Mouse (Mus musculus) neural tube, embryonic 15.5 days (tissue): ENCODE results near the gene Fanca. TPM values are rescaled to one million over a fixed set of nuclear protein-coding genes. Genes with fewer than 3 reads are reported as not detected.

Source experiments
- ATAC-seq: fragments of 200-750 bp; cut with Nextera tagmentation; 2 replicates; pipeline ENCODE4 v1.8.0; 2017; ENCODE audit warnings: mild to moderate bottlenecking, moderate TSS enrichment, moderate library complexity; ENCODE audit not compliant: low FRiP score
- H3K27ac ChIP-seq: fragments of 300-500 bp; sonication (generic); replicated peaks from 2 replicates; pipeline ENCODE4 v1.5.1; 2015; ENCODE audit warnings: mild to moderate bottlenecking, inconsistent platforms
- H3K27me3 ChIP-seq: fragments of 300-500 bp; sonication (generic); replicated peaks from 2 replicates; pipeline ENCODE4 v1.6.1; 2015; ENCODE audit warnings: inconsistent platforms
- H3K36me3 ChIP-seq: fragments of 300-500 bp; sonication (generic); 2 replicates; pipeline ENCODE4 v1.6.1; 2015; ENCODE audit warnings: inconsistent platforms
- H3K4me1 ChIP-seq: fragments of 300-500 bp; sonication (generic); 2 replicates; pipeline ENCODE4 v1.6.1; 2015; ENCODE audit warnings: inconsistent platforms
- H3K4me2 ChIP-seq: fragments of 300-500 bp; sonication (generic); 2 replicates; pipeline ENCODE4 v1.6.1; 2015; ENCODE audit warnings: inconsistent platforms, mild to moderate bottlenecking, moderate library complexity
- H3K4me3 ChIP-seq: fragments of 300-500 bp; sonication (generic); replicated peaks from 2 replicates; pipeline ENCODE4 v1.5.1; 2015; ENCODE audit warnings: mild to moderate bottlenecking, inconsistent platforms
- H3K9ac ChIP-seq: fragments of 300-500 bp; sonication (generic); replicated peaks from 2 replicates; pipeline ENCODE4 v1.6.1; 2015; ENCODE audit warnings: mild to moderate bottlenecking, inconsistent platforms
- H3K9me3 ChIP-seq: fragments of 300-500 bp; sonication (generic); replicated peaks from 2 replicates; pipeline ENCODE4 v1.6.1; 2016; ENCODE audit warnings: inconsistent platforms
- WGBS: fragments of 180-500 bp; shearing (Covaris S2); methylation state at CpG from one replicate; pipeline ENCODE4 v1.1.7; 2015; ENCODE audit warnings: mixed read lengths; 5-methylcytosine and 5-hydroxymethylcytosine counted together
- polyA plus RNA-seq: library from polyadenylated mRNA; unstranded; fragments of >200 nt; fragmentation: Nextera tagmentation; extraction: Ambion mirVana; gene quantifications from 2 replicates; pipeline ENCODE4 v1.2.1, GENCODE M21; 2015

The Fanca gene
- 6.1 and 9.8 TPM in 2 replicates for polyA plus RNA-seq

GRCm38 (mm10) chr8:123318467-123318911, at the start of gene Fanca:
Gene Fanca (minus strand): TSS chr8:123318576.
- H3K27me3 ChIP-seq, result no peaks in the 10 kb centered on the region
- ATAC-seq, result peak; percentile 99
- H3K27ac ChIP-seq, result 0 out of 2 replicates have a peak within 1 kb of the TSS, but pooled peaks have one; percentile 23
- WGBS, result 0% methylated on average over 24 of the region's 24 CpGs
- H3K4me3 ChIP-seq, result peak within 1 kb of the TSS; percentile 57
- peaks cover 16% of the 10 kb centered on the region for H3K4me1 ChIP-seq
- no peaks in the 10 kb centered on the region for H3K9me3 ChIP-seq
- H3K9ac ChIP-seq, result peak within 1 kb of the TSS; percentile 54
- peak within 1 kb of the TSS; percentile 98 for H3K4me2 ChIP-seq
- H3K36me3 ChIP-seq, result no peaks in the 10 kb centered on the region

GRCm38 (mm10) chr8:123361082-123361739, 42.8 kb upstream of the Fanca start:
- H3K27me3 ChIP-seq, result no peaks in the 10 kb centered on the region
- no peak overlapping the region for H3K4me2 ChIP-seq
- H3K27ac ChIP-seq, result peak overlapping the region; percentile 37; the same call in 1 of the 2 replicates
- H3K4me1 ChIP-seq, result no peaks in the 10 kb centered on the region
- 58% methylated on average over 12 of the region's 12 CpGs for WGBS
- H3K4me3 ChIP-seq, result no peak overlapping the region
- ATAC-seq, result 0 out of 2 replicates have a peak, but pooled peaks have one; percentile 45
- no peaks in the 10 kb centered on the region for H3K9me3 ChIP-seq
- H3K36me3 ChIP-seq, result peaks cover 73% of the 10 kb centered on the region
- H3K9ac ChIP-seq, result no peak overlapping the region

GRCm38 (mm10) chr8:123353216-123353615, 34.8 kb upstream of the Fanca start:
- no peak overlapping the region for H3K4me3 ChIP-seq
- no peak for ATAC-seq
- H3K27me3 ChIP-seq, result no peaks in the 10 kb centered on the region
- H3K4me2 ChIP-seq, result no peak overlapping the region
- H3K4me1 ChIP-seq, result peaks cover 6% of the 10 kb centered on the region; the same call in 1 of the 2 replicates
- no peaks in the 10 kb centered on the region for H3K9me3 ChIP-seq
- H3K36me3 ChIP-seq, result peaks cover 38% of the 10 kb centered on the region
- 41% methylated on average over 11 of the region's 11 CpGs for WGBS
- H3K9ac ChIP-seq, result no peak overlapping the region
- no peak overlapping the region for H3K27ac ChIP-seq

GRCm38 (mm10) chr8:123352786-123353185, 34.4 kb upstream of the Fanca start:
- H3K27me3 ChIP-seq, result no peaks in the 10 kb centered on the region
- H3K36me3 ChIP-seq, result peaks cover 37% of the 10 kb centered on the region
- H3K27ac ChIP-seq, result no peak overlapping the region
- no peak overlapping the region for H3K9ac ChIP-seq
- H3K4me1 ChIP-seq, result peaks cover 6% of the 10 kb centered on the region; the same call in 1 of the 2 replicates
- no peak overlapping the region for H3K4me3 ChIP-seq
- no peaks in the 10 kb centered on the region for H3K9me3 ChIP-seq
- ATAC-seq, result no peak
- 55% methylated on average over 13 of the region's 13 CpGs for WGBS
- no peak overlapping the region for H3K4me2 ChIP-seq

- no peak overlapping the region for H3K27ac ChIP-seq
- no peaks in the 10 kb centered on the region for H3K27me3 ChIP-seq
- no peaks in the 10 kb centered on the region for H3K9me3 ChIP-seq
- peaks cover 6% of the 10 kb centered on the region; the same call in 1 of the 2 replicates for H3K4me1 ChIP-seq
- peaks cover 31% of the 10 kb centered on the region for H3K36me3 ChIP-seq
- no peak overlapping the region for H3K9ac ChIP-seq
- WGBS, result 87% methylated on average over 12 of the region's 12 CpGs
- ATAC-seq, result no peak
- no peak overlapping the region for H3K4me2 ChIP-seq
- H3K4me3 ChIP-seq, result no peak overlapping the region
Observed at GRCm38 (mm10) chr8:123352118-123352517, 33.7 kb upstream of the Fanca start.

GRCm38 (mm10) chr8:123349073-123349472, 30.7 kb upstream of the Fanca start:
- peaks cover 6% of the 10 kb centered on the region; the same call in 1 of the 2 replicates for H3K4me1 ChIP-seq
- no peak overlapping the region for H3K4me3 ChIP-seq
- no peak overlapping the region for H3K9ac ChIP-seq
- no peak overlapping the region for H3K4me2 ChIP-seq
- H3K27me3 ChIP-seq, result no peaks in the 10 kb centered on the region
- H3K9me3 ChIP-seq, result no peaks in the 10 kb centered on the region
- H3K36me3 ChIP-seq, result 0 out of 2 replicates have a peak, but pooled peaks cover 14% of the 10 kb centered on the region
- WGBS, result 93% methylated on average over 4 of the region's 4 CpGs
- H3K27ac ChIP-seq, result no peak overlapping the region
- no peak for ATAC-seq

- Histone ChIP-seq H3K27me3 (no peaks in the 10 kb centered on the region), H3K9ac (no peak overlapping the region), H3K4me2 (no peak overlapping the region), H3K4me1 (peaks cover 8% of the 10 kb centered on the region; the same call in 1 of the 2 replicates), H3K4me3 (no peak overlapping the region), H3K9me3 (no peaks in the 10 kb centered on the region), H3K36me3 (0 out of 2 replicates have a peak, but pooled peaks cover 14% of the 10 kb centered on the region), H3K27ac (no peak overlapping the region)
- ATAC-seq, result no peak
- WGBS, result 58% methylated on average over 9 of the region's 9 CpGs
Observed at GRCm38 (mm10) chr8:123348237-123348843, 30.0 kb upstream of the Fanca start.

- H3K27ac ChIP-seq, result no peak overlapping the region
- 0 out of 2 replicates have a peak, but pooled peaks cover 14% of the 10 kb centered on the region for H3K36me3 ChIP-seq
- peaks cover 7% of the 10 kb centered on the region; the same call in 1 of the 2 replicates for H3K4me1 ChIP-seq
- no peaks in the 10 kb centered on the region for H3K27me3 ChIP-seq
- no peak overlapping the region for H3K4me3 ChIP-seq
- 100% methylated on average over 2 of the region's 2 CpGs for WGBS
- no peak overlapping the region for H3K4me2 ChIP-seq
- no peak for ATAC-seq
- H3K9me3 ChIP-seq, result no peaks in the 10 kb centered on the region
- no peak overlapping the region for H3K9ac ChIP-seq
Observed at GRCm38 (mm10) chr8:123347293-123347692, 28.9 kb upstream of the Fanca start.

GRCm38 (mm10) chr8:123345856-123346255, 27.5 kb upstream of the Fanca start:
- Histone ChIP-seq H3K9me3 (no peaks in the 10 kb centered on the region), H3K4me2 (no peak overlapping the region), H3K27me3 (no peaks in the 10 kb centered on the region), H3K36me3 (0 out of 2 replicates have a peak, but pooled peaks cover 13% of the 10 kb centered on the region), H3K4me1 (peaks cover 6% of the 10 kb centered on the region; the same call in 1 of the 2 replicates), H3K9ac (no peak overlapping the region), H3K27ac (no peak overlapping the region), H3K4me3 (no peak overlapping the region)
- 86% methylated on average over 6 of the region's 6 CpGs for WGBS
- no peak for ATAC-seq

GRCm38 (mm10) chr8:123345135-123345534, 26.8 kb upstream of the Fanca start:
- WGBS, result 81% methylated on average over 8 of the region's 8 CpGs
- H3K27ac ChIP-seq, result no peak overlapping the region
- no peaks in the 10 kb centered on the region for H3K27me3 ChIP-seq

GRCm38 (mm10) chr8:123343422-123343821, 25.0 kb upstream of the Fanca start:
- H3K9ac ChIP-seq, result no peak overlapping the region
- no peak for ATAC-seq
- no peak overlapping the region for H3K4me2 ChIP-seq
- H3K9me3 ChIP-seq, result no peaks in the 10 kb centered on the region
- no peak overlapping the region for H3K27ac ChIP-seq
- WGBS, result 88% methylated on average over 12 of the region's 12 CpGs
- peaks cover 6% of the 10 kb centered on the region; the same call in 1 of the 2 replicates for H3K4me1 ChIP-seq
- H3K27me3 ChIP-seq, result no peaks in the 10 kb centered on the region
- H3K4me3 ChIP-seq, result no peak overlapping the region
- H3K36me3 ChIP-seq, result peaks cover 9% of the 10 kb centered on the region; the same call in 1 of the 2 replicates

More at GRCm38 (mm10) chr8:123345135-123345534, 26.8 kb upstream of the Fanca start:
- peaks cover 12% of the 10 kb centered on the region; the same call in 1 of the 2 replicates for H3K36me3 ChIP-seq
- no peak overlapping the region for H3K4me2 ChIP-seq
- no peak overlapping the region for H3K9ac ChIP-seq
- no peak for ATAC-seq
- no peak overlapping the region for H3K4me3 ChIP-seq
- H3K9me3 ChIP-seq, result no peaks in the 10 kb centered on the region
- H3K4me1 ChIP-seq, result peaks cover 6% of the 10 kb centered on the region; the same call in 1 of the 2 replicates
